Mouse (Mus musculus): ENCODE data around the gene 1700001P01Rik. TPM values are rescaled to one million over a fixed set of nuclear protein-coding genes. Genes with fewer than 3 reads are reported as not detected.

Gene 1700001P01Rik
- polyA plus RNA-seq, 1 experiment from 2014 or later = not detected

GRCm38 (mm10) chr11:97802495-97802894 is 26.8 kb upstream of the 1700001P01Rik start:
- no peak overlapping the region for H3K9ac ChIP-seq (ENCODE audit: low read length)

DNA sequence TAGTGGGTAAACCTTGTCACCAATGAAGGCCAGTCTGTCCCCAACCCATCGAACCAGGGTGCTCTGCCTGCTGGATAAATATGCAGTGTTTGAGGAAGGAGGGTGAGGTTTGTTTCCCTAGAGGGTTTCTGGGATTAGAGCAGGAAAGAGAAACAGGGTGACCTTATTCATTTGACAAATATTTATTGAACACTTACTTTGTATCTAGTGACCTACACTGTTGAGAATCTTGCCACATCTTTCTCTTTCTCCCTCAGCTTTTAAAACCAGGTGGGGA is 26.4 kb upstream of the 1700001P01Rik start:
- peak overlapping the region in 1 of 2 experiments; percentile 94; a peak in 1 of 4 replicates for H3K27ac ChIP-seq (replicated peaks in 1 of 2; ENCODE audit: control insufficient read depth in 1 of 2, insufficient read depth in 1 of 2, low read depth in 2 of 2, low read length in 2 of 2)
- H3K4me3 ChIP-seq (ENCODE audit: control insufficient read depth in 1 of 2, insufficient read depth in 1 of 2, low read depth in 1 of 2, low read length in 2 of 2) = no peak overlapping the region
- H3K36me3 ChIP-seq (ENCODE audit: control insufficient read depth, insufficient read depth, low read length) = peaks cover 6% of the 10 kb centered on the region
- H3K9me3 ChIP-seq (ENCODE audit: control insufficient read depth, low read length) = no peaks in the 10 kb centered on the region
- H3K4me1 ChIP-seq (ENCODE audit: control insufficient read depth in 2 of 2, insufficient read depth in 2 of 2, low read length in 2 of 2) = peaks cover 41 to 65% of the 10 kb centered on the region in 2 experiments
- 4% methylated on average over 1 of the region's 1 CpGs for WGBS
- ATAC-seq (ENCODE audit: insufficient number of reproducible peaks, insufficient read depth, low FRiP score, low read depth) = no peak
- no peaks in the 10 kb centered on the region for H3K27me3 ChIP-seq (ENCODE audit: control insufficient read depth, insufficient read depth, low read length)
- peak overlapping the region; percentile 71 for H3K4me2 ChIP-seq (ENCODE audit: low read length)
- H3K9ac ChIP-seq (ENCODE audit: low read length) = 0 out of 2 replicates have a peak overlapping the region, but pooled peaks have one; percentile 90

More at GRCm38 (mm10) chr11:97802495-97802894, 26.8 kb upstream of the 1700001P01Rik start:
- H3K27me3 ChIP-seq (ENCODE audit: control insufficient read depth, insufficient read depth, low read length) = no peaks in the 10 kb centered on the region
- peak overlapping the region in 1 of 2 experiments; percentile 94; a peak in 1 of 4 replicates for H3K27ac ChIP-seq (replicated peaks in 1 of 2; ENCODE audit: control insufficient read depth in 1 of 2, insufficient read depth in 1 of 2, low read depth in 2 of 2, low read length in 2 of 2)
- no peak overlapping the region for H3K4me3 ChIP-seq (ENCODE audit: control insufficient read depth in 1 of 2, insufficient read depth in 1 of 2, low read depth in 1 of 2, low read length in 2 of 2)
- peak overlapping the region; percentile 71; the same call in 1 of the 2 replicates for H3K4me2 ChIP-seq (ENCODE audit: low read length)
- ATAC-seq (ENCODE audit: insufficient number of reproducible peaks, insufficient read depth, low FRiP score, low read depth) = no peak
- H3K4me1 ChIP-seq (ENCODE audit: control insufficient read depth in 2 of 2, insufficient read depth in 2 of 2, low read length in 2 of 2) = peaks cover 43 to 67% of the 10 kb centered on the region in 2 experiments
- H3K36me3 ChIP-seq (ENCODE audit: control insufficient read depth, insufficient read depth, low read length) = peaks cover 9% of the 10 kb centered on the region
- no peaks in the 10 kb centered on the region for H3K9me3 ChIP-seq (ENCODE audit: control insufficient read depth, low read length)
- WGBS = 68% methylated on average over 6 of the region's 6 CpGs

- H3K4me3 ChIP-seq (ENCODE audit: control insufficient read depth in 1 of 2, insufficient read depth in 1 of 2, low read depth in 1 of 2, low read length in 2 of 2) = peak overlapping the region; percentile 84 to 85
- H3K4me2 ChIP-seq (ENCODE audit: low read length) = peak overlapping the region; percentile 71
- H3K4me1 ChIP-seq (ENCODE audit: control insufficient read depth in 2 of 2, insufficient read depth in 2 of 2, low read length in 2 of 2) = peaks cover 38 to 59% of the 10 kb centered on the region in 2 experiments
- WGBS = 26% methylated on average over 8 of the region's 8 CpGs
- H3K27ac ChIP-seq (replicated peaks in 1 of 2; ENCODE audit: control insufficient read depth in 1 of 2, insufficient read depth in 1 of 2, low read depth in 2 of 2, low read length in 2 of 2) = peak overlapping the region; percentile 94 to 95; a peak in 2 of 4 replicates
- no peaks in the 10 kb centered on the region for H3K9me3 ChIP-seq (ENCODE audit: control insufficient read depth, low read length)
- H3K36me3 ChIP-seq (ENCODE audit: control insufficient read depth, insufficient read depth, low read length) = peaks cover under 1% of the 10 kb centered on the region; the same call in 1 of the 2 replicates
- H3K27me3 ChIP-seq (ENCODE audit: control insufficient read depth, insufficient read depth, low read length) = no peaks in the 10 kb centered on the region
- no peak for ATAC-seq (ENCODE audit: insufficient number of reproducible peaks, insufficient read depth, low FRiP score, low read depth)
- H3K9ac ChIP-seq (ENCODE audit: low read length) = peak overlapping the region; percentile 90
Observed at GRCm38 (mm10) chr11:97801409-97802193, 25.9 kb upstream of the 1700001P01Rik start.

DNA sequence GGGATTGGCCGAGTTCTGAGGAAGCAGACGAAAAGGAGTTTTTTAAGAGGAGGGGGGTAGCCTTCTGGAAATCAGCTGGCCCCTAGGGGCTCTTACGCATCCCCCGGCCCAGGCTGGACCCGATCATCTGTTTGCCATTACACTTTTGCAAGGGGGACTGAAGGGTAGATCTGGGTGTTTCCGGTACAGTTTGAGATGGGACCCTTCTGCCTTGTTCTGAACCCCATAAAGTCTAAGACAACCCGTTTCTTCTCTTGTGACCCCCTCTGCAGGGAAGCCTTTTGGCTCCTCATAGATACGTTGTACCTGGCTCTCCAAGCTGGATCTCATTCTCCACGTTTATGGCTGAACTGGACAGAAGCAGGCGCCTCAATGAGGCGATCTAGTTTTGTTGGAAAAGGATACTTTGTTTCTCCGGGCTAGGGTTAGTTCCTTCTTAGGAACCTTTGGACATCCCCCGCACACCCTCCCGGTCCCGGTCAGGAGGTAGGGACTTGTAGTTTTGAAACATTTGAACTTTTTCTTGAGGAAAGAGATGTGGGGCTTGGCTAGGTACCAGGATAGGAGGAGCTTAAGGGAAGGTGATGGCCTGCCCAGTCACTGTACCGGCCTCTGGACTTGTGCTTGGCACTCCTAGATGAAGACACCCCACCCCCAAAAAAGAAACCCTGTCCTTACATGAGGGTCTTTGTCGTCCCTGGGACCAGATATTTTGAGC is 25.1 kb upstream of the 1700001P01Rik start:
- Histone ChIP-seq H3K27ac (replicated peaks in 1 of 2; ENCODE audit: control insufficient read depth in 1 of 2, insufficient read depth in 1 of 2, low read depth in 2 of 2, low read length in 2 of 2) (peak overlapping the region; percentile 94 to 95), H3K9me3 (ENCODE audit: control insufficient read depth, low read length) (no peaks in the 10 kb centered on the region), H3K4me2 (ENCODE audit: low read length) (peak overlapping the region; percentile 71), H3K9ac (ENCODE audit: low read length) (peak overlapping the region; percentile 90), H3K4me1 (ENCODE audit: control insufficient read depth in 2 of 2, insufficient read depth in 2 of 2, low read length in 2 of 2) (peaks cover 31 to 52% of the 10 kb centered on the region in 2 experiments), H3K27me3 (ENCODE audit: control insufficient read depth, insufficient read depth, low read length) (no peaks in the 10 kb centered on the region), H3K4me3 (ENCODE audit: control insufficient read depth in 1 of 2, insufficient read depth in 1 of 2, low read depth in 1 of 2, low read length in 2 of 2) (peak overlapping the region; percentile 84 to 85), H3K36me3 (ENCODE audit: control insufficient read depth, insufficient read depth, low read length) (no peaks in the 10 kb centered on the region)
- WGBS = 3% methylated on average over 17 of the region's 17 CpGs
- no peak for ATAC-seq (ENCODE audit: insufficient number of reproducible peaks, insufficient read depth, low FRiP score, low read depth)

DNA sequence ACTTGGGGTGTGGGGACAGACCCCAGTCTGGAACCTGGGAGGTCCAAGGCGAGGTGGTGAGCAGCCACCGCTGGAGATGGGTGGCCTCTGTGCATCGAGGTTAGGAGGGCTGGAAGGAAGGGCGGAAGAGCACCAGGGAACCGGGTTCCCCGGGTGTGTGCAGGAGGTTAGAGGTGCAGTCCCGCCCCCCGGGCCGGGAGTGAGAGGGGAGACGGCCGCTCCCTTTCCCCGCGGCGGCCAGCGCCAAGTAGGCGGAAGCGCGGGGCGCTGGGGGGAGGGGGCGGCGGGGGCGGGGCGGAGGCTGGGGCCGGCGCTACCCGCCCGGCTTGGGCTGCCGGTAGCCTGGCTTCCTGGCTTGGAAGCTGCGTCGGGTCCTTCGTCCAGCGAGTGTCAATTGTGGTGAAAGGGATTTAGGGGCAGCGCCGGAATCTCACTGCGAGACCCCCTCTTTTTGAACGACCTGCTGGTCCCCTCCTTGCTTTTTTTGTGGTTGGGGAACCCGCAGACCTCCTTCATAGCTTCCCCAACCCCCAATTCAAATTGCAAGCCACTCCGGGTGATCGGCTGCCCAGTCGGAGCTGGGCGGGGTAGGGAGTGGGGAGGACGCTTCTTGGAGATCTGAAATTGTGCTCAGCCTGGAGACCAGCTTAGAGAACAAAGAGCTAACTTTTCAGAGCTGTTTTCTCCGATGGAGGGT is 24.4 kb upstream of the 1700001P01Rik start:
- Histone ChIP-seq H3K27ac (replicated peaks in 1 of 2; ENCODE audit: control insufficient read depth in 1 of 2, insufficient read depth in 1 of 2, low read depth in 2 of 2, low read length in 2 of 2) (peak overlapping the region; percentile 94 to 95), H3K9ac (ENCODE audit: low read length) (peak overlapping the region; percentile 90), H3K4me1 (ENCODE audit: control insufficient read depth in 2 of 2, insufficient read depth in 2 of 2, low read length in 2 of 2) (peaks cover 25 to 45% of the 10 kb centered on the region in 2 experiments), H3K36me3 (ENCODE audit: control insufficient read depth, insufficient read depth, low read length) (no peaks in the 10 kb centered on the region), H3K4me3 (ENCODE audit: control insufficient read depth in 1 of 2, insufficient read depth in 1 of 2, low read depth in 1 of 2, low read length in 2 of 2) (peak overlapping the region; percentile 84 to 85), H3K9me3 (ENCODE audit: control insufficient read depth, low read length) (no peaks in the 10 kb centered on the region), H3K4me2 (ENCODE audit: low read length) (peak overlapping the region; percentile 71), H3K27me3 (ENCODE audit: control insufficient read depth, insufficient read depth, low read length) (no peaks in the 10 kb centered on the region)
- ATAC-seq (ENCODE audit: insufficient number of reproducible peaks, insufficient read depth, low FRiP score, low read depth) = peak; percentile 70
- 0% methylated on average over 31 of the region's 43 CpGs for WGBS

DNA sequence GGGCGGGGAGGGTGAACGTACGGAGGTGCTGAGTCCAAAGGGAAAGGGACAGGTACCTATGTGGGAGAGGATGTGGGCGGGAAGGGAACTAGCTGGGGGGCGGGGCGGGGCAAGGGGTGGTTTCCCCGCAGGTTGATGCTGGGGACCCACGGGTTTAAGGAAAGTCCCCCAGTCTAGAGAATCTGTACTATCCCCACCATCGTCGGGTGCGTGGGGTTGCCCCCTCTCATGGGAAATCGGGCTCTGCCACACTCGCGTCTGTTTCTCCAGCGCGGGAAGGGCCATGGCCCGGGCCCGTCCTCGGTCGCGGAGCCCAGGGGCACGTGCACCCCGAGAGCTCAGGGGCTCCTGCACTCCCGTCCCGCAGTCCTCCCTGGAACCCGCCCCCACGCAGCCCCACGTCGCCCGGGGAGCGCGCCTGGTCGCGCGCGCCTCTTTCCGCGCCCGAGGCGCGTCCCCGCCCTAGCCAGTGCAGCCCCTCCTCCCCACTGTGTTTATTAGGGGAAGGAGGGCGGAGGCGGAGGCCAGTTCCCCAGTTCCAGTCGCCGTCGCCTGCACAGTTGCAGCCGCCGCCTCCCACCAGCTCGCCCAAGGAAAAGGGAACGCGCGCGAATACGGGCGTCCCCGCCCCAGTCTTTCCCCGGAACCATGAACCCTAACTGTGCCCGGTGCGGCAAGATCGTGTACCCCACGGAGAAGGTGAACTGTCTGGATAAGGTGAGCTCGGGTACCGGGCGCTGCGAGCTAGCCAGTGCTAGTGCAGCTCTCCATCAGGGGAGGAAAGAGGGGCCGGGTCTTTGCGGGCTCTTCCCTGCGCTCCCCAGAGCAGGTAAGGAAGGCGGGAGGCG is 23.7 kb upstream of the 1700001P01Rik start:
- H3K9ac ChIP-seq (ENCODE audit: low read length) = peak overlapping the region; percentile 90
- WGBS = under 1% methylated on average over 68 of the region's 71 CpGs
- no peaks in the 10 kb centered on the region for H3K9me3 ChIP-seq (ENCODE audit: control insufficient read depth, low read length)

More for the DNA sequence above, 23.7 kb upstream of the 1700001P01Rik start:
- Histone ChIP-seq H3K27ac (replicated peaks in 1 of 2; ENCODE audit: control insufficient read depth in 1 of 2, insufficient read depth in 1 of 2, low read depth in 2 of 2, low read length in 2 of 2) (peak overlapping the region; percentile 87 to 94), H3K27me3 (ENCODE audit: control insufficient read depth, insufficient read depth, low read length) (no peaks in the 10 kb centered on the region), H3K4me2 (ENCODE audit: low read length) (peak overlapping the region; percentile 71), H3K4me3 (ENCODE audit: control insufficient read depth in 1 of 2, insufficient read depth in 1 of 2, low read depth in 1 of 2, low read length in 2 of 2) (peak overlapping the region; percentile 84 to 85), H3K36me3 (ENCODE audit: control insufficient read depth, insufficient read depth, low read length) (no peaks in the 10 kb centered on the region), H3K4me1 (ENCODE audit: control insufficient read depth in 2 of 2, insufficient read depth in 2 of 2, low read length in 2 of 2) (peaks cover 19 to 38% of the 10 kb centered on the region in 2 experiments)
- ATAC-seq (ENCODE audit: insufficient number of reproducible peaks, insufficient read depth, low FRiP score, low read depth) = peak; percentile 76
